Mouse (Mus musculus): Measurements from ENCODE around the gene Cysltr2. TPM values are rescaled to one million over a fixed set of nuclear protein-coding genes. Genes with fewer than 3 reads are reported as not detected.

Gene Cysltr2
- total and polyA plus RNA-seq, 3 experiments: 0.22 TPM; not detected in 2

DNA sequence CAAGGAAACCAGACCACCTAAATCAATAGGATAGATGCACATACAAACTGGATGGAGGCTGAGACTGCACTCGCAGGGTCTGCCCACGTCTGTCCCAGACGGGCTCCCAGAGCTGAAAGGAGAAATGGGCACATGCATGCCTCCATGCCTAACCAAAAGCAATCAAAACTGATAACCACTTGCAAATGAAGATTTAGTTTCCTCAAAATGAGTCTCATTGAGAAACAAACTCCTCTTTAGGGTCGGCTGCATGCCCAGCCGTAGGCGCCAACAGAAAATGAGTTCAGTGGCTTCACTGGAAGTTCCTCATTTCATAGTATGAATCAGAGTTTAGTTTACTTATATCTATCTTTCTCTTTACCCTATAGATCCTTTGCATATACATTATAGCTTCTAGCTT is 7.9 kb upstream of the Cysltr2 start:
- no peaks in the 10 kb centered on the region for H3K79me2 ChIP-seq (ENCODE audit: control insufficient read depth, insufficient read depth, low read length, poor library complexity)
- H3K4me1 ChIP-seq (ENCODE audit: control insufficient read depth in 1 of 2, insufficient read depth in 2 of 2, low read length in 2 of 2): no peaks in the 10 kb centered on the region
- no peak overlapping the region for H3K4me3 ChIP-seq (ENCODE audit: control insufficient read depth in 1 of 2, insufficient read depth in 1 of 2, low read depth in 2 of 2, low read length in 2 of 2)
- H3K27me3 ChIP-seq (ENCODE audit: control insufficient read depth in 1 of 2, insufficient read depth in 2 of 2, low read length in 2 of 2): no peaks in the 10 kb centered on the region; a peak in 1 of 4 replicates
- no peaks in the 10 kb centered on the region for H3K9me3 ChIP-seq (replicated peaks; ENCODE audit: insufficient read depth, low read length)
- no peaks in the 10 kb centered on the region for H3K36me3 ChIP-seq (ENCODE audit: control insufficient read depth in 1 of 2, insufficient read depth in 2 of 2, low read length in 2 of 2)
- H3K27ac ChIP-seq (ENCODE audit: control insufficient read depth, low read depth, low read length): no peak overlapping the region
- DNase-seq (ENCODE audit: low read depth, low spot score): peak; percentile 24
- TF ChIP-seq BHLHE40 (IDR thresholded peaks at IDR 0.05; ENCODE audit: borderline replicate concordance, low read depth, low read length): no peak
- no peak overlapping the region for H3K9ac ChIP-seq (ENCODE audit: control insufficient read depth, low read depth, low read length, poor library complexity, severe bottlenecking)

DNA sequence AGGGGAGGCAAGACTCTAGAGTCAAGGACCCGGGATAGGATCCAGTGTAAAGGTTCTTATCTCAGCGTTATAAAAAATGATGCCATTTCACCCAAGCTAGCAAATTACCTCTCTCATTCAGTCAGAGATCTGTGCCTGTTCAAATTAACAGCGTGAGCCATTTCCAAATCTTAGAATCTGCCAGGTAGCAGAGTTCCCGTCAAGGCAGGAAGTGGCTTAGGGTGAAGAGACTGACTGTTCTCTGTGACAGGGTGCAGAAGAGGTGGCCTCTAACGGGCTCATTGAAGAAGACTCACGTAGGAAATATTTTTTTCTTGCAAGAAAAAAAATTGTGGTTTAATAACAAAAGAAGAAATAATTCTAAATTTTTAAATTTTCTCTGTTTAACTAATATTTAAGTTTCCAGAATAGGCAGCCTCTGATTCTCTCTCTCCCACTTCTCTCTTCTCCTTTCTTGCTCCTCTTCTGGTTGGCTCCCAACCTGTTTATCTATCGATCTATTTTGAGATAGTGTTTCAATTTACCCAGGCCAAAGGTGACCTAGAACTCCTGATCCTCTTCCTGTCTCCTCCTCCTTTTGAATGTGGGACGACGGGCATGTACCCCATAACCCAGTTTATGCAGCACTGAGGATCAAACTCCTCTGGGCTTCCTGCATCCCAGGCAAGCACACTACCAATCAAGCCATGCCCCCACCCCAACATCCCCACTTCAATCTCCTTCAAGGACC is 3.5 kb downstream of the Cysltr2 start:
- TF ChIP-seq POLR2AphosphoS5 (IDR thresholded peaks at IDR 0.05; ENCODE audit: borderline replicate concordance, low read depth, low read length): no peak
- no peak for TF ChIP-seq TCF12 (IDR thresholded peaks at IDR 0.05; ENCODE audit: low read depth, low read length)
- TF ChIP-seq E2F4 (IDR thresholded peaks at IDR 0.05; ENCODE audit: borderline replicate concordance, low read depth, low read length): no peak
- TF ChIP-seq SMC3 (IDR thresholded peaks at IDR 0.05; ENCODE audit: low read depth, low read length): no peak
- no peak for TF ChIP-seq MEF2A (IDR thresholded peaks at IDR 0.05; ENCODE audit: extremely low read depth, insufficient replicate concordance, low read depth, low read length, poor library complexity, severe bottlenecking)
- no peak for TF ChIP-seq UBTF (IDR thresholded peaks at IDR 0.05; ENCODE audit: borderline replicate concordance, insufficient read depth, low read depth, low read length)
- TF ChIP-seq NRF1 (IDR thresholded peaks at IDR 0.05; ENCODE audit: insufficient read depth, low read depth, low read length, poor library complexity, severe bottlenecking): no peak
- no peak for TF ChIP-seq TBP (IDR thresholded peaks at IDR 0.05; ENCODE audit: low read depth, low read length)
- no peak for TF ChIP-seq HCFC1 (IDR thresholded peaks at IDR 0.05; ENCODE audit: low read depth, low read length)
- no peak for TF ChIP-seq USF1 (IDR thresholded peaks at IDR 0.05; ENCODE audit: low read depth, low read length)
- no peak for TF ChIP-seq ELF1 (IDR thresholded peaks at IDR 0.05; ENCODE audit: low read depth, low read length)
- H3K4me1 ChIP-seq (ENCODE audit: control insufficient read depth in 1 of 2, insufficient read depth in 2 of 2, low read length in 2 of 2): no peaks in the 10 kb centered on the region
- H3K9ac ChIP-seq (ENCODE audit: control insufficient read depth, low read depth, low read length, poor library complexity, severe bottlenecking): no peak overlapping the region
- H3K27ac ChIP-seq (ENCODE audit: control insufficient read depth, low read depth, low read length): no peak overlapping the region
- H3K36me3 ChIP-seq (ENCODE audit: control insufficient read depth in 1 of 2, insufficient read depth in 2 of 2, low read length in 2 of 2): no peaks in the 10 kb centered on the region
- DNase-seq (ENCODE audit: low read depth, low spot score): no peak
- H3K9me3 ChIP-seq (replicated peaks; ENCODE audit: insufficient read depth, low read length): no peaks in the 10 kb centered on the region
- no peaks in the 10 kb centered on the region for H3K79me2 ChIP-seq (ENCODE audit: control insufficient read depth, insufficient read depth, low read length, poor library complexity)
- H3K27me3 ChIP-seq (ENCODE audit: control insufficient read depth in 1 of 2, insufficient read depth in 2 of 2, low read length in 2 of 2): peaks cover 3 to 7% of the 10 kb centered on the region in 2 experiments
- no peak overlapping the region for H3K4me3 ChIP-seq (ENCODE audit: control insufficient read depth in 1 of 2, insufficient read depth in 1 of 2, low read depth in 2 of 2, low read length in 2 of 2)

DNA sequence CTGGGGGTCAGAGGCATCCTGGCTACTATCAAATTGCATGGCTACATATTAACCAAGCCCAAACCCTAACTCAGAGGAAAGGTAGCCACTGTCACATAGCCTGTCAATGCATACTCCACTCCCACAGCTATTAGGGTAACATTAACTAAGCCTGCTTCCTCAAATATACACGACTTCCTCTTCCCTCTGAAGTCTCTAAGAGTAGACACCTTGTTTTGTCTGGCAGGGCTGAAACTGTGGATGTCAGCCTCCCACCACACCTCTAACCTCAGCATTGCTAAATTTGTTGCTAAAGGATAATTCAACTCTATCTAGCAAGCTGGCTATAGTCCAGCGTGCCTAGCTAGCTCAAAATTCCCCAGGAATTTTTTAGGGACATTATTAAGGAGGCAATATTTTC is 7.2 kb downstream of the Cysltr2 start:
- no peaks in the 10 kb centered on the region for H3K9me3 ChIP-seq (replicated peaks; ENCODE audit: insufficient read depth, low read length)
- no peak overlapping the region for H3K4me3 ChIP-seq (ENCODE audit: control insufficient read depth in 1 of 2, insufficient read depth in 1 of 2, low read depth in 2 of 2, low read length in 2 of 2)
- no peak overlapping the region for H3K9ac ChIP-seq (ENCODE audit: control insufficient read depth, low read depth, low read length, poor library complexity, severe bottlenecking)
- DNase-seq (ENCODE audit: low read depth, low spot score): peak; percentile 34
- H3K36me3 ChIP-seq (ENCODE audit: control insufficient read depth in 1 of 2, insufficient read depth in 2 of 2, low read length in 2 of 2): no peaks in the 10 kb centered on the region
- TF ChIP-seq ZMIZ1 (IDR thresholded peaks at IDR 0.05; ENCODE audit: low read depth, low read length) (no peak), POLR2AphosphoS2 (IDR thresholded peaks at IDR 0.05; ENCODE audit: low read length) (no peak), EP300 (IDR thresholded peaks at IDR 0.05; ENCODE audit: low read depth in 1 of 2, low read length in 2 of 2) (no peak), MEF2A (IDR thresholded peaks at IDR 0.05; ENCODE audit: extremely low read depth, insufficient replicate concordance, low read depth, low read length, poor library complexity, severe bottlenecking) (no peak), MYB (IDR thresholded peaks at IDR 0.05; ENCODE audit: low read depth, low read length) (no peak), POLR2A (IDR thresholded peaks at IDR 0.05; ENCODE audit: control insufficient read depth in 1 of 2, insufficient read depth in 1 of 2, low read depth in 1 of 2, low read length in 2 of 2, poor library complexity in 1 of 2) (no peak), JUND (IDR thresholded peaks at IDR 0.05; ENCODE audit: low read depth, low read length) (no peak), RAD21 (IDR thresholded peaks at IDR 0.05; ENCODE audit: low read depth, low read length) (no peak), ZC3H11A (IDR thresholded peaks at IDR 0.05; ENCODE audit: low read depth, low read length) (no peak), CTCF (IDR thresholded peaks at IDR 0.05 in 2 of 3, conservative IDR thresholded peaks at IDR 0.05 in 1 of 3; ENCODE audit: control insufficient read depth in 1 of 3, insufficient read depth in 1 of 3, low read depth in 2 of 3, low read length in 3 of 3, poor library complexity in 1 of 3, severe bottlenecking in 1 of 3) (no peak), SMC3 (IDR thresholded peaks at IDR 0.05; ENCODE audit: low read depth, low read length) (no peak), UBTF (IDR thresholded peaks at IDR 0.05; ENCODE audit: borderline replicate concordance, insufficient read depth, low read depth, low read length) (no peak)
- no peak overlapping the region for H3K27ac ChIP-seq (ENCODE audit: control insufficient read depth, low read depth, low read length)
- no peaks in the 10 kb centered on the region for H3K79me2 ChIP-seq (ENCODE audit: control insufficient read depth, insufficient read depth, low read length, poor library complexity)
- no peaks in the 10 kb centered on the region for H3K4me1 ChIP-seq (ENCODE audit: control insufficient read depth in 1 of 2, insufficient read depth in 2 of 2, low read length in 2 of 2)
- no peaks in the 10 kb centered on the region for H3K27me3 ChIP-seq (ENCODE audit: control insufficient read depth in 1 of 2, insufficient read depth in 2 of 2, low read length in 2 of 2)
